Mouse (Mus musculus): ENCODE measurements around the gene Utp3. TPM values are rescaled to one million over a fixed set of nuclear protein-coding genes. Genes with fewer than 3 reads are reported as not detected.

Utp3 gene
- polyA plus RNA-seq, 2 experiments, result 43.5 to 56.4 TPM

DNA sequence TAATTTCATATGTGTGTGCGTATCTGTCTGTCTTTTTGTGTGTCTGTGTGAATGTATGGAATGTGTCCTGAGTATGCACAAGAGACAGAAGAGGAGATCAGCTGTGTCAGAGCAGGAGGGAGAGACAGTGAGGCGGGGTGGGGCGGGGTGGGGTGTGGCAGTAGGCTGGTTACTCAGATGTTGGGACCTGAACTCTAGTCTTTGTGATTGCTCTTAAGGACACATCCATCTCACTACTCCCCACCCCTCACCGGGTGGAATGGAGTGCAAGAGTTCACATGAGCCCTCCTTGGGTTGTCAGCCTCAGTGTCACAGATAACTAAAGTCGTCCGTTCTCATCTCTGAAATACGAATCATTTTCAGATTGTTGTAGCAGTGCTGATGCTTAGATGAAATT is 39.9 kb downstream of the Utp3 start:
- no peaks in the 10 kb centered on the region for H3K27me3 ChIP-seq (ENCODE audit: control insufficient read depth, insufficient read depth, low read length)
- H3K36me3 ChIP-seq (ENCODE audit: control insufficient read depth, insufficient read depth, low read length), result no peaks in the 10 kb centered on the region
- no peak for ATAC-seq (ENCODE audit: low FRiP score, low read depth)
- H3K9ac ChIP-seq (ENCODE audit: low read depth, low read length, severe bottlenecking), result no peak overlapping the region
- H3K4me3 ChIP-seq (replicated peaks; ENCODE audit: low read length), result no peak overlapping the region
- no peak overlapping the region for H3K27ac ChIP-seq (replicated peaks; ENCODE audit: low read depth, low read length)
- no peaks in the 10 kb centered on the region for H3K9me3 ChIP-seq (ENCODE audit: control insufficient read depth, low read length)
- no peak overlapping the region for H3K4me2 ChIP-seq (replicated peaks; ENCODE audit: low read depth, low read length, severe bottlenecking)
- no peak for DNase-seq (ENCODE audit: low spot score)
- TF ChIP-seq POLR2A (IDR thresholded peaks at IDR 0.05; ENCODE audit: borderline replicate concordance, extremely low read depth, insufficient read depth, insufficient read length), result no peak
- 90% methylated on average over 7 of the region's 7 CpGs for WGBS
- no peaks in the 10 kb centered on the region for H3K4me1 ChIP-seq (ENCODE audit: control insufficient read depth, insufficient read depth, low read length)

DNA sequence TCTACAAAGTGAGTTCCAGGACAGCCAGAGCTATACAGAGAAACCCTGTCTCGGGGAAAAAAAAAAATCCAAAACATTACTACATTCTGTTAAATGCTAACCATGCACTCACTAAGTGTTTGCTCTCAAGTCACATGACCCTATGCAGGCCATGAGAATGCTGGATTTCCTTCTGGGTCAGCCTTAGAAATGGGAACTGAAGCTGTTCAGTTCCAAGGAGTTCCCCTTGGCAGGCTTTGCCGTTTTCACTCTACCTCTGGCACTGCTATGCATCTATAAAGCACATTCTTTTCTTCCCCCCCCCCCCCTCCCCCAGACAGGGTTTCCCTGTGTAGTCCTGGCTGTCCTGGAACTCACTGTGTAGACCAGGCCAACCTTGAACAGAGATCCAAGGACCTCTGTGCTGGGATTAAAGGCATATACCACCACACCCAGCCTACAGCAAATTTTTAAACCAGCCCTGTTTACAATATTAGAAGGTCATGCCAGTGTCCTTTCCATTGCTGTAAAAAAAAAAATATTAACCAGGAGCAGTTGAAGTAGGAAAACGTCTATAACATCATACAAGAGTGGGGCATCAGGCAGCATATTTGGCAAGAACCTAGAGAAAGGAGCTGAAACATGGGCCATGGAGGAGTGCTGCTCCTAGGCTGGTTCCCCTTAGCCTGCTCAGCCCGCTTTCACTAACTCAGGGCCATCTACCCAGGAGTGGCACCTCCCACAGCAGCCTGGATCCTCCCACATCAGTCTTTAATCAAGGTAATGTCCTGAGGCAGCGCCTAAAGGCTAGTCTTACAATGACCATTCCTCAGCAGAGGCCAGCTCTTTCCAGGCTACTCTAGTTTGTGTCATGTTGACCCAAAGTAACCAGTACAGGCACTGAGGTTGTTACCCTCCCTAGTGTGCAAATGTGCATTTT is 41.5 kb downstream of the Utp3 start:
- TF ChIP-seq POLR2A (IDR thresholded peaks at IDR 0.05; ENCODE audit: borderline replicate concordance, extremely low read depth, insufficient read depth, insufficient read length), result no peak
- no peaks in the 10 kb centered on the region for H3K9me3 ChIP-seq (ENCODE audit: control insufficient read depth, low read length)
- DNase-seq (ENCODE audit: low spot score), result no peak
- H3K27me3 ChIP-seq (ENCODE audit: control insufficient read depth, insufficient read depth, low read length), result no peaks in the 10 kb centered on the region
- no peaks in the 10 kb centered on the region for H3K4me1 ChIP-seq (ENCODE audit: control insufficient read depth, insufficient read depth, low read length)
- ATAC-seq (ENCODE audit: low FRiP score, low read depth), result no peak
- H3K4me3 ChIP-seq (replicated peaks; ENCODE audit: low read length), result no peak overlapping the region
- WGBS, result 71% methylated on average over 5 of the region's 5 CpGs
- H3K27ac ChIP-seq (replicated peaks; ENCODE audit: low read depth, low read length), result no peak overlapping the region
- no peak overlapping the region for H3K9ac ChIP-seq (ENCODE audit: low read depth, low read length, severe bottlenecking)
- no peaks in the 10 kb centered on the region for H3K36me3 ChIP-seq (ENCODE audit: control insufficient read depth, insufficient read depth, low read length)
- H3K4me2 ChIP-seq (replicated peaks; ENCODE audit: low read depth, low read length, severe bottlenecking), result no peak overlapping the region

DNA sequence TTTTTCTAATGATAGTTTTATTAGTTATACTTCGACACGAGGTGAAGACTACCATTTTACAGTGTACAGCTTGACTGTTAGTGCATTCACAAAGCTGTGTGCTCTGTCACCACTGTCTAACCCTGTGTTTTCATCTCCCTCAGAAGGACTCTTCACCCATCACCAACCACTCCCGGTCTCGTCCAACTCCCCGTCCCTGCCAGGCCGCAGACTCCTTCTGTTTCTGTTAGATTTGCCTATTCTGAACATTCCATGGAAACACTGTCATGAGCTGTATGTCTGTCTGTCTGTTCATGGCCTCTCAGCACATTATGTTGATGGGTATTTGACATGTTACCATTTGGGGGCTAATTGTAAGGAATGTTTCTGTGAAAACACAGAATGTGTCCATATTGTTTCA is 44.7 kb downstream of the Utp3 start:
- no peak overlapping the region for H3K27ac ChIP-seq (replicated peaks; ENCODE audit: low read depth, low read length)
- WGBS, result 84% methylated on average over 6 of the region's 6 CpGs
- ATAC-seq (ENCODE audit: low FRiP score, low read depth), result no peak
- no peak overlapping the region for H3K4me3 ChIP-seq (replicated peaks; ENCODE audit: low read length)
- H3K36me3 ChIP-seq (ENCODE audit: control insufficient read depth, insufficient read depth, low read length), result no peaks in the 10 kb centered on the region
- no peak for TF ChIP-seq POLR2A (IDR thresholded peaks at IDR 0.05; ENCODE audit: borderline replicate concordance, extremely low read depth, insufficient read depth, insufficient read length)
- H3K4me2 ChIP-seq (replicated peaks; ENCODE audit: low read depth, low read length, severe bottlenecking), result no peak overlapping the region
- H3K27me3 ChIP-seq (ENCODE audit: control insufficient read depth, insufficient read depth, low read length), result no peaks in the 10 kb centered on the region
- H3K9ac ChIP-seq (ENCODE audit: low read depth, low read length, severe bottlenecking), result no peak overlapping the region
- no peaks in the 10 kb centered on the region for H3K4me1 ChIP-seq (ENCODE audit: control insufficient read depth, insufficient read depth, low read length)
- H3K9me3 ChIP-seq (ENCODE audit: control insufficient read depth, low read length), result no peaks in the 10 kb centered on the region
- no peak for DNase-seq (ENCODE audit: low spot score)

DNA sequence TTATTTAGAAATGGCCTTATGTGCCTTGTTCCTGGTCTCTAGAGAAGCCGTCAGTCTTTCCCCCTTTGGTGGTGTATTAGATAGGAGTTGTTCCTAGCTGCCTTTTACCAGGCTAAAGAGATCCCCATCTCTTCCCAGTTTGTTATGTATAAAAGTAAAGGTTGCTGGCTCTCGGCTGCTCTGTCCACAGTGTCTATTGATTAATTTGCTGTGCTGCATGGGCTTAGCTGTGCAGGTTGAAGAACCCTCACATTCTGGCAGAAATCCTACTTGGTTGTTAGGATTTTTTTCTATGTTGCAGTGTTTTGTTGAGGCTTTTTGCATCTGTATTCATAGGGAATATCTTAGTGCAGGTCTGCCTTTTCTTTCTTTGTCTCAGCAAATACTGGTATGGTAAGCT is 47.8 kb downstream of the Utp3 start:
- Histone ChIP-seq H3K4me1 (ENCODE audit: control insufficient read depth, insufficient read depth, low read length) (no peaks in the 10 kb centered on the region), H3K36me3 (ENCODE audit: control insufficient read depth, insufficient read depth, low read length) (no peaks in the 10 kb centered on the region), H3K9ac (ENCODE audit: low read depth, low read length, severe bottlenecking) (no peak overlapping the region), H3K9me3 (ENCODE audit: control insufficient read depth, low read length) (no peaks in the 10 kb centered on the region), H3K4me2 (replicated peaks; ENCODE audit: low read depth, low read length, severe bottlenecking) (no peak overlapping the region), H3K27ac (replicated peaks; ENCODE audit: low read depth, low read length) (no peak overlapping the region), H3K27me3 (ENCODE audit: control insufficient read depth, insufficient read depth, low read length) (no peaks in the 10 kb centered on the region), H3K4me3 (replicated peaks; ENCODE audit: low read length) (no peak overlapping the region)
- DNase-seq (ENCODE audit: low spot score) (no peak), ATAC-seq (ENCODE audit: low FRiP score, low read depth) (no peak)
- 83% methylated on average over 2 of the region's 2 CpGs for WGBS
- TF ChIP-seq POLR2A (IDR thresholded peaks at IDR 0.05; ENCODE audit: borderline replicate concordance, extremely low read depth, insufficient read depth, insufficient read length), result no peak

DNA sequence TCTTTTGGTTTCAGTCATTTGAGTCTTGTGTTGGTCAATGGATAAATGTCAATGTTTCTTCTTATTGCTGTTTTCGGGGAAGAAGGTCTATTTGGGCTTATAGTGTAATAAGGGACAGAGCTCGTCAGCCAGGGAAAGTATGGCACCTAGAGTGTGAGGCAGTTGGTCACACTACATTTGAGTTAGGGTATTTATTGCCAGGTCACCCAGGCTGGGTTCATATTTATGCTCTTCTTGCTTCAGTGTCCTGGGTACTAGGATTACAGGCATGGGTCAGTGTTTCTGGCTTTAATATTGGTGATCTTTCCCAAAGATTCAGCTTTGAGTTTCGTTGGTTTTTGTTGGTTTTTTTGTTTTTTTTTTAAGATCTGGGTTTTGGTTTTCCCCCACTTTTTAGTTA is 48.5 kb downstream of the Utp3 start:
- no peaks in the 10 kb centered on the region for H3K36me3 ChIP-seq (ENCODE audit: control insufficient read depth, insufficient read depth, low read length)
- TF ChIP-seq POLR2A (IDR thresholded peaks at IDR 0.05; ENCODE audit: borderline replicate concordance, extremely low read depth, insufficient read depth, insufficient read length), result no peak
- no peak overlapping the region for H3K27ac ChIP-seq (replicated peaks; ENCODE audit: low read depth, low read length)
- H3K9ac ChIP-seq (ENCODE audit: low read depth, low read length, severe bottlenecking), result no peak overlapping the region
- H3K4me1 ChIP-seq (ENCODE audit: control insufficient read depth, insufficient read depth, low read length), result no peaks in the 10 kb centered on the region
- DNase-seq (ENCODE audit: low spot score) (no peak), ATAC-seq (ENCODE audit: low FRiP score, low read depth) (no peak)
- no peaks in the 10 kb centered on the region for H3K9me3 ChIP-seq (ENCODE audit: control insufficient read depth, low read length)
- H3K27me3 ChIP-seq (ENCODE audit: control insufficient read depth, insufficient read depth, low read length), result no peaks in the 10 kb centered on the region
- H3K4me3 ChIP-seq (replicated peaks; ENCODE audit: low read length), result no peak overlapping the region
- 83% methylated on average over 3 of the region's 3 CpGs for WGBS
- no peak overlapping the region for H3K4me2 ChIP-seq (replicated peaks; ENCODE audit: low read depth, low read length, severe bottlenecking)
